Mouse (Mus musculus) heart, embryonic 11.5 days (tissue): ENCODE results near the gene Snrpf. TPM values are rescaled to one million over a fixed set of nuclear protein-coding genes. Genes with fewer than 3 reads are reported as not detected.

Experiments
- ATAC-seq: fragments of 200-750 bp; cut with Nextera tagmentation; replicated peaks from 2 replicates; pipeline ENCODE4 v1.8.0; 2017; ENCODE audit warnings: moderate library complexity; ENCODE audit not compliant: insufficient number of reproducible peaks, low FRiP score, low TSS enrichment
- H3K27ac ChIP-seq: fragments of 300-500 bp; sonication (generic); 2 replicates; pipeline ENCODE4 v1.5.1; 2014; ENCODE audit warnings: mild to moderate bottlenecking, low read depth, low read length
- H3K27me3 ChIP-seq: fragments of 300-500 bp; sonication (generic); 2 replicates; pipeline ENCODE4 v1.6.1; 2014; ENCODE audit warnings: mild to moderate bottlenecking, low read length, mixed read lengths; ENCODE audit not compliant: control insufficient read depth, insufficient read depth
- H3K36me3 ChIP-seq: fragments of 300-500 bp; sonication (generic); 2 replicates; pipeline ENCODE4 v1.6.1; 2014; ENCODE audit warnings: mild to moderate bottlenecking, low read length, moderate library complexity, mixed read lengths; ENCODE audit not compliant: control insufficient read depth, insufficient read depth
- H3K4me1 ChIP-seq: fragments of 300-500 bp; sonication (generic); 2 replicates; pipeline ENCODE4 v1.6.1; 2014; ENCODE audit warnings: low read length; ENCODE audit not compliant: control insufficient read depth, insufficient read depth
- H3K4me2 ChIP-seq: fragments of 300-500 bp; sonication (generic); 2 replicates; pipeline ENCODE4 v1.6.1; 2014; ENCODE audit warnings: mild to moderate bottlenecking, moderate library complexity
- H3K4me3 ChIP-seq: fragments of 300-500 bp; sonication (generic); 2 replicates; pipeline ENCODE4 v1.5.1; 2014; ENCODE audit warnings: low read depth, low read length
- H3K9ac ChIP-seq: fragments of 300-500 bp; sonication (generic); 2 replicates; pipeline ENCODE4 v1.6.1; 2014; ENCODE audit warnings: mild to moderate bottlenecking, low read depth, low read length, moderate library complexity
- H3K9me3 ChIP-seq: fragments of 300-500 bp; sonication (generic); replicated peaks from 2 replicates; pipeline ENCODE4 v1.6.1; 2016; ENCODE audit warnings: low read length; ENCODE audit not compliant: control insufficient read depth
- WGBS: fragments of 180-500 bp; shearing (Covaris S2); extraction: QIAGEN DNeasy Blood & Tissue Kit; methylation state at CpG from one replicate; pipeline ENCODE4 v1.1.7; 2014; ENCODE audit not compliant: insufficient replicate concordance; 5-methylcytosine and 5-hydroxymethylcytosine counted together
- polyA plus RNA-seq: library from polyadenylated mRNA; unstranded; fragments of >200 nt; fragmentation: Nextera tagmentation; extraction: Ambion mirVana; gene quantifications from 2 replicates; pipeline ENCODE4 v1.2.1, GENCODE M21; 2014

Gene Snrpf
- polyA plus RNA-seq, 1 experiment from 2014 or later: 98.2 TPM

GRCm38 (mm10) chr10:93614850-93615249 lies 25.3 kb upstream of the Snrpf start:
- WGBS: 76% methylated on average over 8 of the region's 8 CpGs
- no peak for ATAC-seq
- no peaks in the 10 kb centered on the region for H3K9me3 ChIP-seq
- H3K4me1 ChIP-seq: no peaks in the 10 kb centered on the region
- H3K4me2 ChIP-seq: no peak overlapping the region
- H3K9ac ChIP-seq: no peak overlapping the region
- no peaks in the 10 kb centered on the region for H3K27me3 ChIP-seq
- H3K4me3 ChIP-seq: no peak overlapping the region
- H3K36me3 ChIP-seq: no peaks in the 10 kb centered on the region
- no peak overlapping the region for H3K27ac ChIP-seq

- Histone ChIP-seq H3K4me1 (no peaks in the 10 kb centered on the region), H3K4me3 (no peak overlapping the region), H3K4me2 (no peak overlapping the region), H3K27ac (no peak overlapping the region), H3K9me3 (peaks cover 2% of the 10 kb centered on the region; the same call in 1 of the 2 replicates), H3K9ac (no peak overlapping the region), H3K27me3 (no peaks in the 10 kb centered on the region), H3K36me3 (no peaks in the 10 kb centered on the region)
- 44% methylated on average over 18 of the region's 18 CpGs for WGBS
- ATAC-seq: no peak
These were observed 22.0 kb upstream of the Snrpf start for GRCm38 (mm10) chr10:93611419-93612007.

GRCm38 (mm10) chr10:93610896-93611295 lies 21.4 kb upstream of the Snrpf start:
- Histone ChIP-seq H3K27me3 (no peaks in the 10 kb centered on the region), H3K27ac (no peak overlapping the region), H3K4me2 (no peak overlapping the region), H3K9me3 (peaks cover 2% of the 10 kb centered on the region; the same call in 1 of the 2 replicates), H3K4me3 (no peak overlapping the region), H3K36me3 (no peaks in the 10 kb centered on the region), H3K4me1 (no peaks in the 10 kb centered on the region), H3K9ac (no peak overlapping the region)
- WGBS: 97% methylated on average over 1 of the region's 1 CpGs
- no peak for ATAC-seq

- H3K4me3 ChIP-seq: no peak overlapping the region
- no peak overlapping the region for H3K27ac ChIP-seq
- no peaks in the 10 kb centered on the region for H3K27me3 ChIP-seq
- WGBS: 86% methylated on average over 7 of the region's 7 CpGs
- no peaks in the 10 kb centered on the region for H3K36me3 ChIP-seq
- H3K4me2 ChIP-seq: no peak overlapping the region
- peaks cover 2% of the 10 kb centered on the region; the same call in 1 of the 2 replicates for H3K9me3 ChIP-seq
- no peak overlapping the region for H3K9ac ChIP-seq
- H3K4me1 ChIP-seq: no peaks in the 10 kb centered on the region
- ATAC-seq: no peak
These were observed 19.7 kb upstream of the Snrpf start for GRCm38 (mm10) chr10:93609236-93609635.

- 66% methylated on average over 9 of the region's 9 CpGs for WGBS
- H3K27ac ChIP-seq: no peak overlapping the region
- no peaks in the 10 kb centered on the region for H3K27me3 ChIP-seq
- no peaks in the 10 kb centered on the region for H3K36me3 ChIP-seq
- H3K9me3 ChIP-seq: peaks cover 2% of the 10 kb centered on the region; the same call in 1 of the 2 replicates
- H3K9ac ChIP-seq: no peak overlapping the region
- H3K4me1 ChIP-seq: no peaks in the 10 kb centered on the region
- no peak for ATAC-seq
- no peak overlapping the region for H3K4me2 ChIP-seq
- H3K4me3 ChIP-seq: no peak overlapping the region
These were observed 18.5 kb upstream of the Snrpf start for GRCm38 (mm10) chr10:93608051-93608450.

GRCm38 (mm10) chr10:93606326-93606725 lies 16.8 kb upstream of the Snrpf start:
- H3K9ac ChIP-seq: no peak overlapping the region
- no peak overlapping the region for H3K4me3 ChIP-seq
- H3K27ac ChIP-seq: no peak overlapping the region
- ATAC-seq: no peak
- H3K4me2 ChIP-seq: no peak overlapping the region
- H3K9me3 ChIP-seq: peaks cover 2% of the 10 kb centered on the region; the same call in 1 of the 2 replicates
- no peaks in the 10 kb centered on the region for H3K36me3 ChIP-seq
- H3K4me1 ChIP-seq: no peaks in the 10 kb centered on the region
- WGBS: 83% methylated on average over 9 of the region's 9 CpGs
- no peaks in the 10 kb centered on the region for H3K27me3 ChIP-seq

- WGBS: 93% methylated on average over 1 of the region's 1 CpGs
- H3K27me3 ChIP-seq: no peaks in the 10 kb centered on the region
- H3K9ac ChIP-seq: no peak overlapping the region
- no peaks in the 10 kb centered on the region for H3K36me3 ChIP-seq
- H3K4me1 ChIP-seq: no peaks in the 10 kb centered on the region
- H3K4me2 ChIP-seq: no peak overlapping the region
- no peak for ATAC-seq
- H3K4me3 ChIP-seq: no peak overlapping the region
- H3K27ac ChIP-seq: no peak overlapping the region
- H3K9me3 ChIP-seq: no peaks in the 10 kb centered on the region
These were observed 13.8 kb upstream of the Snrpf start for GRCm38 (mm10) chr10:93603256-93603655.

GRCm38 (mm10) chr10:93602309-93602708 lies 12.8 kb upstream of the Snrpf start:
- Histone ChIP-seq H3K4me3 (no peak overlapping the region), H3K4me1 (no peaks in the 10 kb centered on the region), H3K9me3 (no peaks in the 10 kb centered on the region), H3K9ac (no peak overlapping the region), H3K27ac (no peak overlapping the region), H3K27me3 (no peaks in the 10 kb centered on the region), H3K4me2 (no peak overlapping the region), H3K36me3 (no peaks in the 10 kb centered on the region)
- ATAC-seq: no peak
- WGBS: 78% methylated on average over 5 of the region's 5 CpGs

GRCm38 (mm10) chr10:93596641-93597040 lies 7.1 kb upstream of the Snrpf start:
- H3K9ac ChIP-seq: no peak overlapping the region
- peaks cover 3% of the 10 kb centered on the region; the same call in 1 of the 2 replicates for H3K4me1 ChIP-seq
- 77% methylated on average over 3 of the region's 3 CpGs for WGBS
- H3K36me3 ChIP-seq: no peaks in the 10 kb centered on the region
- no peak overlapping the region for H3K4me3 ChIP-seq
- no peak overlapping the region for H3K27ac ChIP-seq
- no peak overlapping the region for H3K4me2 ChIP-seq
- no peaks in the 10 kb centered on the region for H3K9me3 ChIP-seq
- H3K27me3 ChIP-seq: no peaks in the 10 kb centered on the region
- ATAC-seq: no peak
